Mouse (Mus musculus): ENCODE results near the gene Tmem259. TPM values are rescaled to one million over a fixed set of nuclear protein-coding genes. Genes with fewer than 3 reads are reported as not detected.

Tmem259 gene
- total RNA-seq, 4 experiments from 2014 or later, result 116 to 120 (median 117) TPM

DNA sequence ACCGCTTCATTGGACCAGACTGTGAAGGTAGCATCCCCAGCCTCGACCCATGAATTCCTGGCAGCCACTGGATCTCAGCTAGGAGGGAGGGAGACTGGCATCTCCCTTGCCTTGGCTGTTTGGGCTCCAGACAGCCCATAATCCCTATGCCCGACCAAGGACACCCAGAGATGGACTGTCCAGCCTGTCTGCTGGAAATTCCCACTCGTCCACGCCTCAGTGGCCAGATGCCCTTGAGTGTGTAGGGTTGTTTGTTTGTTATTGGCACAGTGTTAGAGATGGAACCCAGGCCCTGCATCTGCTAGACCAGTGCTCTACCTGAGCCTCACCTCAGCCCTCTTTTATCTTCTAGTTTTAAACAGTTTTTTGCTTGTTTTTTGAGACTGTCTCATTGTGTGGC, 18.8 kb downstream of the Tmem259 start:
- DNase-seq (ENCODE audit: low spot score), result no peak

DNA sequence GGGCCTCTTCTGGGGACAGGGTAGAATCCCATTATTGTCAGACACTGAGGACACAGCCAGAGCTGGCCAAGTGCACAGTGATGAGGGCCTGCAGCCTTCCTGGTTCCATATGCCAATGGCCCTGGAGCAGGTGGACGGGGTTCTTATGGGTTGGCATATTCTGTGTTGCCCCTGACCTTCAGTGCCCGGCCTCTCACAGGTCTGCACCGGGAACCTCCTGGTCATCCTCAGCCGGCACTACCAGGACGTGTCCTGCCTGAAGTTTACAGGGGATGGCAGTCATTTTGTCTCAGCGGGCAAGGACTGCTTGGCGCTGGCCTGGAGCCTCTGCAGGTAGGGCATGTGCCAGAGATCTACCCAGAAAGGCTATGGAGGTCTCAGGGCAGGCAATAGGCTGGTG, 19.4 kb downstream of the Tmem259 start:
- DNase-seq (ENCODE audit: low spot score), result no peak

DNA sequence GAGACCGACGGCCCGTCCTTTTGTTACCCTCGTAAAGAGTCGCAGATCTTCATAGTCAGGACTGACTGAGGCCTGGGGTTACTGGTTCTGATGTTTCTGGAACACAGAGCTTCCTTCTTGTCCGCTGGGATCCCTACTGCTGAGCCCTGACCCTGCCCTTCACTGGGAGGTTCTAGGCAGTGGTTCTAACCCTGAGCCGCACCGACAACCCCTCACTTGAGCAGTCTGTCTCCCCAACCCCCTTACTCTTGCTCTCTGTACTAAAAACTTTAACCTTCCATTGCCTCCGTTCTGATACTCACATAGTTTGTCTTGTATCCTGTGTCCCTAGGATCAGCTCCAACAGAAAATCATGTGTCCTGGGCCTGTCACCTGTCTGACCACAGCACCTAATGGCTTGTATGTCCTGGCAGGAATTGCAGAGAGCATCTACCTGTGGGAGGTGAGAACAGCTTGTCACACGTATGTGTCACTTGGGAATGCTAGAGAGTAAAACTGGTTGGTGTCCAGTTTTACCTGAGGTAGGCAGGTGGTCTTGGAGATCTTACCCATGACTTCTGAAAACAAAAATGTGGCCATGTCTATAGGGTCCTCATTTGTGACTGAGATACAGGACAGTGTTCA, 23.3 kb downstream of the Tmem259 start:
- no peak for DNase-seq (ENCODE audit: low spot score)

DNA sequence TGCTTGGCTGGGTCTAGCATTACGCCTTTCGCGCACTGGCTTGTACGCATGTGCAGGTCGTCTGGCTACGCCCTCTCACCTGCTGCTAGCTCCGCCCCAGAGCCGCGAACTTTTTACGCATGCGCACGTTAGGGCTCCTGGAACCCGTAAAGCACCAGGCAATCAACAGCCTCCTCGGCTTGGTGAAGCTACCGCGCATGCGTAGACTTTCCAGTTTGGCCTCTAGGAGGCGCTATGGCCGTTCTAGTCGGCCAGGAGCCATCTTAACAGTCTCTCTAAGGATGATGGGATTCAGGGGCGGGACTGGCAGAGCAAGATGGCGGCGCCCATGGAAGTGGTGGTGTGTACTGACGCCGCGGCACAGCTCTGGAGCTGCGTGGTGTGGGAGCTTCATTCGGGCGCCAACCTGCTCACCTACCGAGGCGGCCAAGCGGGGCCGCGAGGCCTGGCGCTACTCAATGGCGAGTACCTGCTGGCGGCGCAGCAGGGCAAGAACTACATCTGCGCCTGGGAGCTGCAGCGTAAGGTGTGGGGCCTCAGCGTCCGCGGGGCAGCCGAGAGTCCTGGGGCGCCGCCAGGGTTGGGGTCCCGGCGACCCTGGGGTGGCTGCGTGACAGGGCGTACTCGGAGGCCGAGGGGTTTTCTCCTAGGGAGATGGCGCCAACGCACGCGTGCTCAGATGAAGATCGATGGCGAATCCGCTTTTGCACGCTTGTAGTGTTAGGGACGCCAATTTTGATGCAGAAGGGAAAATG, 24.1 kb downstream of the Tmem259 start, which contains the start of gene Wdr18:
Gene Wdr18, plus strand, starts transcription at position 306 of the 755 bp plus-strand sequence.
- peak; percentile 100 for DNase-seq (ENCODE audit: low spot score)

DNA sequence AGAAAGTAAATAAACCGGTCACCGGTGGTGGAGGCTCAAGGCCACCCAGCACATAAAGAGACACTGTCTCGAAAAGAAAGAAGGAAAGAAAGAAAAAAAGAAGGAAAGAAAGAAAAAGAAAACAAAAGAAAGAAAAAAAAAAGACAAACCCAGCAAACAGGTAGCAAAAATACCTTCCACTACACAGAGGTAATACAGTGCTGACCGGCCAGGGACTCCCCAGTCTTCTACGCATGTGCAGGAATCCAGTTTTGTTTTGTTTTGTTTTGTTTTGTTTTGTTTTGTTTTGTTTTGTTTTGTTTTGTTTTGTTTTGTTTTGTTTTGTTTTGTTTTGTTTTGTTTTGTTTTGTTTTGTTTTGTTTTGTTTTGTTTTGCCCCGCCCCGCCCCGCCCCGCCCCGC, 24.7 kb downstream of the Tmem259 start:
- peak; percentile 62 for DNase-seq (ENCODE audit: low spot score)

DNA sequence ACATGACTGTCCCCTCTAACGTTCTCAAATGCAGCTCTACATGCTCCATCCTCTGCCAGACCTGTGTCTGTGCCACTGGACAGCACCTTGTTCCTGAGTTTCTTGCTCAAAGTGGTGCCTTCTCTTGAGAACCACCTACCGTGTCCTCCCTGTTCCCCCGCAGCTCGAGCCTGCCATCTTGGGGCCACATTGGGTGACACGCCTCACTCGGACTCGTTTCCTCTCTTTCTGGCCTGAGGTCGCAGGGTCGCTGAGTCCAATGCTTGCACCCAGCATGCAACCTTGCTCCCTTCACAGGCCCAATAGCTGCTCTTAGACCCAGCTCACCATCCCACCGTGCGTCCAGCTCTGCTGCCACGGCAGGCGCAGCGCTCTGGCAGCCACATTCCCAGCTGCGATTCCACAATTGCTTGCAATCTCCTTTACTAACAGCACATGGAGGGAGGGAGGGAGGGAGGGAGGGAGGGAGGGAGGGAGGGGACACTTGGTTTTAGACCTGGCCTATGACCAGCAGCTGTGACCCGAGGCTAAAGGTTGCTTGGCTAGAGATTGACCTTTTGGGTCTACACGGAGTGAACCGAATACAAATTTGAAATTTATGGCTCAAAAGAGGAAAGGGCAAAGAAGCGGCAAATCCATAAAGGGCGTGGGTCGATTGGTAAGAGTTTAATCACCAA, 25.9 kb downstream of the Tmem259 start:
- peak; percentile 75 for DNase-seq (ENCODE audit: low spot score)

DNA sequence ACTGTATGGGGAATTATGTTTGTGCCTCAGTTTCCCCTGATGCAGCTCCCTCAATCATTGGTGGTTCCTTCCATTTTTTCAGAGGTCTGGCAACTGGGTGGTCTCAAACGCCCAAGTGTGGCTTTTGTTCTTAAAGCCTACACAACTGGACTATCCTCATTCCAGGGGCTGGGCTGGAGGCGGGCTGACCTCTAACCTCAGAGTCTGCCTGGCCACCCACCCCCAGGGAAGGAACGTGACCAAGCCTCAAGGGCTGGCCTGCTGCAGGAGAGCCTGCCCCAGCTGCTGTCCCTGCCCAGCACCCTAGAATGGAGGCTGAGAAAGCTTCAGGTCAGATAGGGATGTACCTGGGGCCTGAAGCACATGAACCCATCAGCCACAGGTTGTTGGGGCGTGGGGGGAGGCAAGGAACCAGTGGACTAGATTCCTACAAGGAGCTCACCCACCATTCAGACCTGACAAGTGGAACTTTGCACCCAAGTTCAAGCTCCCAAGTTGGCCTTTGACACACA, 27.4 kb downstream of the Tmem259 start:
- no peak for DNase-seq (ENCODE audit: low spot score)

DNA sequence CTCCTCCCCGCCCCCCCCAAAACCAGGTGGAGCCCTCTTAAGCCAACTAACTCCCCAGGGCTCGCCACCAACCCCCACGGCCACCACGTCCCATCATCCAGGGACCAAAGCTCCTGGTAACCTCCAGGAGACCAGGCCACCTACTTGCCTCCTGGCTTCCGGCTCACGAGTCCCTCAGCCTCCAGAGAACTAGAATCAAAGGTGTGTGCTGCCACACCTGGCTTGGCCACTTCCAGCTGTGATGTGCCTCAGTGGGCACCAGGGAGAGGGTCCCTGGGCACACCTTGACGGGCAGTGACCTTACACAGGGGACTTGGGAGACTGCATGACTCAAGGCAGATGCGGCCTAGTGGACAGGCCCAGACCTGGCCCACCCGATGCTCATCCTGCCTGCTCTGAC, 28.4 kb downstream of the Tmem259 start:
- no peak for DNase-seq (ENCODE audit: low spot score)

DNA sequence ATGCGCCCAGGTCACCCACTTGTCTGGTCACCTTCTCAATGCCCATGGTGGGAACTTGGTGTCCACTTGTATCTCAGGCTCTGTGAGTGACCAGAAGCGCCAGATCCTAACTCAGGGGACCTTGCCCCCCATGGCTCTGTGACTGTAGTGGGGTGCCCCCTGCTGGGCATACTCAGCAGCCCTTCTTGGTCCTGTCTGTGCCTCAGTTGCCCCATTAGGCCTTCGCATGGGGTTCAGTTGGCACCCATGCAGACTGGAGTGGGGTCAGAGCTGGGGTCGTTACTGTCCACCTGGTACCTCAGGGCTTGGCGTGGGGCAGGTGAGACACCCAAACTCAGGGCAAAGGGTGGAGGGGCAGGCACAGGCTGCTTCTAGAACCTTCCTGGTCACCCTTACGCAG, 30.2 kb downstream of the Tmem259 start:
- DNase-seq (ENCODE audit: low spot score), result no peak

DNA sequence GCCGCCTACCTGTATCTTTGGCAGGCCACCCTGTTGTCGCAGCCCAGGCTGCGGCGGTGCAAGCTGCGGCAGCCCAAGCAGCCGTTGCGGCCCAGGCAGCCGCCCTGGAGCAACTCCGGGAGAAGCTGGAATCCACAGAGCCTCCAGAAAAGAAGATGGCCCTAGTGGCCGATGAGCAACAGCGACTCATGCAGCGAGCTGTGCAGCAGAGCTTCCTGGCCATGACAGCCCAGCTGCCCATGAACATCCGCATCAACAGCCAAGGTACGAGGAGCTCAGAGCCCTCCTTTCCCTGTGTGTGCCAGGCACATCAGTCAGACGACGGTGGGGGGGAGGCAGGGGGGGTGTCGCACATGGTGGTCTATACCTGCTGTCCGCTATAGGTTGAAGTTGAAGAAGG, 33.5 kb downstream of the Tmem259 start:
- DNase-seq (ENCODE audit: low spot score), result no peak

DNA sequence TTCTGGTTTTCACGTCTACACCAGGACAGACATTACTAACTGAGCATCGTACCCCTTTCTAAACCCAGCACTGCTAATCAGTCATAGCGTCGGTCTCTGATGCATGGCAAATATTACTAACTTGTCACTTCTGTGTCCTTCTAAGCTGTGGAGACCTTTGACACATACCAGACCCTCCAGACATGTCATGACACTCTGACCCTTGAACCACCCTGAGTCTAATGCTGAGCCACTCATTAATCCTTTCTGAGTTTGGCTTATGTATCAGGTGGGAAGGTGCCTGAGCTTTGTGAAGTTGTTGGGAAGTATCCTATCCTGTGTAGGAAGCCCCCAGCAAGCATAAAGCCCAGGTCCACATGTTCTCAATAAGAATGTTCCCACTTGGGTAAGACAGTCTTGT, 34.3 kb downstream of the Tmem259 start:
- DNase-seq (ENCODE audit: low spot score), result no peak

DNA sequence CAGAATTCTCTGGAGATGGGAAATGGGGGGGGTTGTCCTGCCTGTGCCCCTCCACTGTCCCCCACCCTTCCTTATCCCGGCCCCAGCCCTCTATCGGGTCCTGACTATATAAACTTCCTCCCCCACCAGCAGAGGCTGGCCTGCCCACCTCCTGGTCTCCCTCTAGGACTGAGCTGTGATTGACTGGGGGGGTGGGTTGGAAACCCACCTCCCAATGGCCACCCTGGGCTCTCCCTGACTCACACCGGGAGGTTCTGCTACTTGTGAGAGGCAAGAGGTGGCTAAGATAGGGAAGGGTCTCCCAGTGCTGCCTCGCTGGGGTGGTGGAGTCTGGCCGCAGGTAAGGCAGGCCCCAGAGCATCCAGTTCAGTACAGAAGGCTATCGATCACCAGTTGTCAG, 36.6 kb downstream of the Tmem259 start:
- DNase-seq (ENCODE audit: low spot score), result no peak

DNA sequence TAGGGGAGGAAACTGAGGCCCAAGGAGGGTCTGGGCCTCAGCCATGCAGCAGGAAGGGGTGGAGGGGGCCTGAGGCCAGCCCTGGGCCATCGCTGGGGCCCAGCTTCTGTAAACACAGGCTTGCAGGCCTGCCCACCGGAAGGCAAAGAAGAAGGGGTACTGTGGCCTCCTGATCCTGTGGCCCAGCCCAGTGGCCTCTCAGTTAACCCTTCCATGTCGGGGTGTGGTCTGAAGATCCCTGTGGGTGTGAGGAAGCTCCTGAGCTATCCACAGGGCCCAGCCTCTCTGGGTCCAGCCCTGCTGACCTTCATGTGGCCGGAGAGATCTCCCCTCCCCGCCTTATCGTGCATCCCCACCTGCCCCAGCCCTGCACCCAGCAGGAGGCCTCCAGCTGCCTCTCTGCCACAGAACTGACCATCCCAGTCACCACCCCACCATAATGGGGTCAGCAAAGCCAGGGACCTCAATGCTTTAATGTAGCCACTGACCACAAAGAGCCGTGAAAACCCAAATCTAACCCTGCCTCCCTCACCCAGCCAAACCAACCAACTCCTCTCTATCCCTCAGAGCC, 37.3 kb downstream of the Tmem259 start:
- DNase-seq (ENCODE audit: low spot score), result no peak

DNA sequence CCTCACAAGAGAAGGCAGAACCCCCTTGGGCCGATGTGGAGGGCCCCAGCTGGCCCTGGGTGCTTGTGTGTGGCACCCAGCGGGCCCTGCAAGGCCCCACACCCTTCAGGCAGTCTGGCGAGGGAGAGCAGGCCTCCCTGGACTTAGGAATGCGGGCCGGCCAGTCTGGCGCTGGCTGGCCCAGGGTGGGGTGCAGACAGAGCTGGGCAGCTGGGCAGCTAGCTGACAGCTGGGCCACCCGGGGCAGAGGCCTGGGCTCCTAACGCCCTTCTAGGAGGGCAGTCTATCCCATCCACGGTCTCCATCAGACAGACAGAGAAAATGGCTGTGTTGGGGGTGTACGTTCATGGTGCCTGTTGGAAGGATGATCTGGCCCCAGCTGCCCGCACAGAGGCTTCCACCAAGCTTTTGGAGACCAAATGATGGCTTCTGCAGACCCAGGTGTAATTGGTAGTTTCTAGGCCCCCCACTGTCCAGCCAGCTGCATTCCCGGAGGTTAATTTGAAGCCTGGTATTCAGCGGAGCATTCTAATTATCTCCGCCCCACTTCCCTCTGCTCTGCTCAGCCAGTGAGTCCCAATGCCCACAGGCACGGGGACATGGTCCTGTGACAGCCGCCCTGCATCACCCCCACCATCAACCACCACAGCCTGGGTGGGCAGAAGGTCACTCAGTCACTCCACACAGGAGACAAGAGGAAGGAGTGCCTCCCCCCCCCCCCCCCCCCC, 38.5 kb downstream of the Tmem259 start:
- no peak for DNase-seq (ENCODE audit: low spot score)

DNA sequence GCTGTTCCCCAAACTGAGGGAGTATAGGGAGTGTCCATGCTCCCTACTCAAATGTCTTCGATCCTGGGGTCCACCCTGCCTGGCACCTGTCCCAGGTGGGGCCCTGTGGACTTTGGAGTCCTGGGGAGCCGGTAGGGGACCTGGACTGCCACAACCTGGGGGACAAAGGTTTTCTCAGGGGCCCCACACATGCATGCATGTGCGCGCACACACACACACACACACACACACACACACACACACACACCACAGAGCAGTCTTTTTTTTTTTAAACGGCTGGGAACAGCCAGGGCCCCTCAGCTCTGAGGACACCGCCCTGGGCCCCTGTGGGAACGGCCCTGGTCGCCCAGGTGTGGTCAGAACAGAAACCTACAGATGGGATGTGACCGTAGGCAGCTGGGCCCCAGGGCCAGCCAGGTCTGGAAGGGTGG, 40.6 kb downstream of the Tmem259 start:
- DNase-seq (ENCODE audit: low spot score), result no peak

DNA sequence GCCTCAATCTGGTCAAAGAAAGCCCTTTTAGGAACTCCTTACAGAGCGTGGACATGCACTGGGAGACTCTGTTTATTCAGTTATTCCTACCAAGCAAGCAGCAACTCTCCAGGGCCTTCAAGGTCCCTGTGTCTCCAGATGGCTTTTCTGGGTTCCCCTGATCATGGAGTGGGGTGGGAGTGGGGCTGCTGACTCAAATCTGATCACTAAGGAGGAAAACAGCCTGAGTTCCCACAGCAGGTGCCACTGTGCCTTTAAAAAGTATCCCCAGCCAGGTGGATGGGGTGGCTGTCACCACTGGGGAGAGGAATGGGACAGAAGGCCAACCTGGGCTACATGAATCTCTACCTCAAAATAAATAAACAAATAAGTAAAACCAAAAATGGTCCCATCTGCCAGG, 41.1 kb downstream of the Tmem259 start:
- no peak for DNase-seq (ENCODE audit: low spot score)

DNA sequence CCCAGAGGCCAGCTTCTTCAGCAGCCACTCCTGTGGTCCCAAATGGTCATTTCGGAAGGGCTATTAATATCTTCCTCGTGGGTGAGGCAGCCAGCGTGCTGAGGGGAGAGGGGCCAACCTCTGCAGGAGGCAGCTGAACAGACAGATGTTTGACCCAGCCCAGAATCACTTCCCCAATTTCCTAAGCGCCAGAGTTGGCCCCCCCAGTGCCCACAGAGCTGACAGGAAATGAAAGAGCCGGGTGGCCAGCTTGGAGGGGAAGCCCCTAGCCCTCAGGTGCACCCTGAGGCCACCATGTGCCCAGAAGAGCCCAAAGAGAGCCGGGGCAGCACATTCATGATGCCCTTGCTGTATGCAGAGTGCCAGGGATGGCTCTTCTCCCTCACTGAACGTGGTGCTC, 43.4 kb downstream of the Tmem259 start:
- DNase-seq (ENCODE audit: low spot score), result no peak

DNA sequence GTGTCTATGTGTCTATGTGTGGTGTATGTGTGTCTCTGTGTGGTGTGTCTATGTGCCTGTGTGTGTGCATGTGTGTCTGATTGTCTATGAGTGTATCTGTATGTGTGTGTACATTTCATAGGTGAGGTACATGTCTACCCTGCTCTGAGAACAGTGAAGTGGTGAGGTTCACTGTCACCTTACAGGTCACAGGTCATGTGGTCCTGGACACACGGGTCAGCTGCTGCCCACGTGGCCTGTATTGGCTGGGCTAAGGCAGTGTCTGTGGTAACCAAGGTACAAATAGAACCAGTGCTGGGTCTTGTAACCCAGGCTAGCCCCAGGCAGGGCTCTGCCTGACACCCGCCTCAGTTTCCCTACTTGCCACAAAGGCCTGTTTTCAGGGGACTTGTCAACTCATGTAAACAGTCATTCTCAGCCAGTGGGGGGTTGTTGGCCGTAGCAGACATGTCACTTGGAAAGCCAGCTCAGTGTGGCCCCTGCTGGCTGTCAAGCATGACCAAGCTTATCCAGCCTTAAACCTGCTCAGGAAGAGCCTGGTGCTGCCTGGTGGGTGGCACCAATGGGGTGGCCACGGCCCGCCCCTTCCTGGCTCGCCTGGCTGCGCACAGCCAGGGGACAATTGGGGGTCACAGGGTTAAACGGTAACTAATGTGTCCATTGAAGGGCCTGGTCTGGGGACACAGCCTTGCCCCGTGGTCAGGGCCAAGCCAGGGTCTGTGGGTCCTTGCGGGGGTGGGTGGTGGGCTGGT, 46.2 kb downstream of the Tmem259 start:
- no peak for DNase-seq (ENCODE audit: low spot score)

DNA sequence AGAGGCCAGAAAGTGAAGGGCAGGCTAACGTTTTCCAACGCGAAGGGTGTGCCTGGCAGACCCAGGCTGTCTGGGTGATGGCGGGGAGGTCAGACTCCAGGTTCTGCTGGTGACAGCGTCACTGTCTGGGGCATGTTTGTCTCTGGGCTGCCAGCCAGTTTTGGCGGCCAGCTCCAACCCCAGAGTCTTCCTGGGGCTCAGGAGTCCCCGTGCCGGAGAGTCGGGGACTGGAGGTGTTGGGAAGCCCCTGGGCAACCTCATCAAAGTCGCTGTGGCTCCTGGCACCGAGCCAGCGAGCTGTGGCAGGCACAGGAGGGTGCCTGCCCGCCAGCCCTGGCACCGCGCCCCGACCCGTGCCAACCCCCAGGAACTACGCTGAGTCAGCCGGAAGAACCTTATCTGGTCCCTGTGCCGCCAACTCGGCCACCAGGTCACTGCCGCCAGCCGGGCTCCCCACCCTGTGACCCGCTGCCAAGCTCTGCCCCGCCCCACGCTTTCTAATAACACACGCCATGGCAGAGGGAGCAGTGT, 47.2 kb downstream of the Tmem259 start:
- DNase-seq (ENCODE audit: low spot score), result peak; percentile 68

DNA sequence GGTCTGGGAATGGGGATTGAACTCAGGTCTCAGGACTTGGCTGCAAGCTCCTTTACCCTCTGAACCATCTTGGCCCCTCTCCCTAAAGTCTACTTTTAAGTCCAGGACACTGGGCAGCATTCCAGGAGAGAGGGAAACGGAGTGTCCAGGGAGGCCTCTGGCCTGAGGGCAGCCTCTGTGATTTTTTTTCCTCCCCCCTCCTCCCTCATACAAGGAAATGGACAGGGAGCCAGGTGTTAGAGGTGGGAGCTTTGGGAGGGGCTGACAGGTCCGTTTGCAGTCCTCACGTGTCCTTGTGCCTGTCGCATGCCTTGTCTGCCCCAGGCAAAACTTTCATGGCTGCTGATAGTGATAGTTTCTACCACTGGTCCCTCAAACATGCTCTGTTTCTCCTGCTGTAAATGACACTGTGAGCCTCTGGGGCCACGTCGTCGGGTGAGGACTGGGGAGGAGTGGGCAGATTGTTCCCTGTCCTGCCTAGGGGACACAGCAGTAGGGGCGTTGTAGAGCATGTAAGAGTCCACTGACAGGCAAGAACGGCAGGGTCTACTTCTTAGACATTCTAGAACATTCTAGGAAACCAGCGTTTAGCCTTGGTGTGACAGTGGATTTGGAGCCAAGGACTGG, 47.7 kb downstream of the Tmem259 start:
- DNase-seq (ENCODE audit: low spot score), result no peak
